Mouse (Mus musculus) lung, adult 2 months (tissue): ENCODE results near the gene Cog5.

Experiments used
- CTCF ChIP-seq: fragments of 200-500 bp; IDR thresholded peaks from 2 replicates; pipeline ENCODE4 v1.5.1; 2011; ENCODE audit warnings: mild to moderate bottlenecking, low read length, control low read depth; ENCODE audit not compliant: insufficient read depth
- POLR2A ChIP-seq: fragments of 200-500 bp; IDR thresholded peaks from 2 replicates; pipeline ENCODE4 v1.6.1; 2011; ENCODE audit warnings: low read depth, mild to moderate bottlenecking, control low read depth, low read length, borderline replicate concordance; ENCODE audit errors: extremely low read depth

DNA sequence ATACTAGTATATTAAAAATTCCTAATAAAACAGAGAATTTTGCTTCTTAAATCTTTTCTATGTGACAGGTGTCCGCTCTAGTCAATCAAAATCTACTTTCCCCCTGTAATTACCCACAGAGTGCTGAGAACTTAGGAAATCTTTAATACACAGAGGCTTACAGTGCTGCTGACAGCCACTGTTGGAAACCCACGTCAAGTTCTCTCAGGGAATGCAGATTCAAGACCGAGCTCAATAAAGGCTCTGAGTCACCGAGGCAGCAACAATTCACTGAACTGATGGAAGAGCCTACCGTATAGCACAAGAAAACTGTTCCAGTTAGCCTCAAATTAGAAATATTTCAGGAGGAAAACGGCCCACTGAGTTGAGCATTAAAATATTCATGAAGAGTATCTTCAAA, 329.1 kb downstream of the Cog5 start:
- TF ChIP-seq POLR2A (no peak), CTCF (no peak)
